Mouse (Mus musculus) small intestine, adult 2 months (tissue): ENCODE measurements around the gene Mlec.

Experiments
- CTCF ChIP-seq: fragments of 200-500 bp; IDR thresholded peaks from 2 replicates; pipeline ENCODE4 v1.5.1; 2012; ENCODE audit warnings: low read depth, mild to moderate bottlenecking, control low read depth, inconsistent platforms, low read length, moderate library complexity, mixed read lengths; ENCODE audit not compliant: insufficient replicate concordance, insufficient read length; ENCODE audit errors: extremely low read depth
- POLR2A ChIP-seq: fragments of 200-500 bp; IDR thresholded peaks from 2 replicates; pipeline ENCODE4 v1.6.1; 2012; ENCODE audit warnings: low read depth, mild to moderate bottlenecking, control low read depth, inconsistent platforms, low read length, moderate library complexity

GRCm38 (mm10) chr5:115151457-115151856 is 6.5 kb downstream of the Mlec start:
- TF ChIP-seq CTCF, result no peak
- TF ChIP-seq POLR2A, result no peak
